ENCODE assay signal across 18 mouse cellular contexts in the genomic region with DNA sequence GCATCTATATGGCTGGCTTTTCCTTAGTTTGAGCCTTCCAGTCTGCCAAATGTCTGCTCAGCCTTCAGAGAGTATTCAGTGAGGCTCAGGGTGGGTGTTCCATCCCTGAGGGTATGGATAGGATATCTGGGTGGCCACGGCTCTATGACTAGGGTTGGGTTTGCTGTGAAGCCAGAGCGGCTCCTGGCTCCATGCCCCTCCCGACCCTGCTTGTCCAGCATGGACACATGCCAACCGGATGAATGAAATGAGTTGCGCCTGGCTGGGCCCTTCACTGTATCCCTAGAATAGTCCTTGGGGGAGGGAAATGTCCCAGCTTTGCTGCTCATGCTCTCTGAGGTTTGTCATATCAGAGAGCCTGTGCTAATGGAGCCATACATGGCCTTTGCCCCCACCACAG. TPM values are rescaled to one million over a fixed set of nuclear protein-coding genes. Genes with fewer than 3 reads are reported as not detected.
A peak's percentile ranks its signal among the peaks of the same experiment; 100 is the strongest.
DNase-seq lines count a peak whose midpoint lies in the region; ATAC-seq and TF ChIP-seq lines count a peak whose summit lies in the region.
"Had no signal": no experiment of that assay in that cellular context is flagged by ENCODE, and none has a peak within 500 bp of the region (broad histone marks: within the 10 kb centered on the region; RNA-seq: fewer than 3 reads in every experiment).

No protein-coding gene starts in this region.

- no peak for TF ChIP-seq CTCF in lung, adult 2 months (IDR thresholded peaks at IDR 0.05; ENCODE audit: insufficient read depth, low read length)
- TF ChIP-seq CTCF in brain, embryonic 14.5 days (IDR thresholded peaks at IDR 0.05; ENCODE audit: borderline replicate concordance, extremely low read depth, insufficient read depth, insufficient read length): no peak

- TF ChIP-seq POLR2A in lung, adult 2 months (IDR thresholded peaks at IDR 0.05; ENCODE audit: borderline replicate concordance, extremely low read depth, low read depth, low read length): no peak
- no peak for TF ChIP-seq POLR2A in brain, embryonic 14.5 days (IDR thresholded peaks at IDR 0.05; ENCODE audit: borderline replicate concordance, extremely low read depth, insufficient read depth, insufficient read length, poor library complexity, severe bottlenecking)

- peaks cover 7% of the 10 kb centered on the region; the same call in 1 of the 2 replicates for H3K4me1 ChIP-seq in forebrain, embryonic 16.5 days (replicated peaks; ENCODE audit: control insufficient read depth, insufficient read depth, low read length)
- no peaks in the 10 kb centered on the region for H3K4me1 ChIP-seq in forebrain, embryonic 12.5 days
- peaks cover 2% of the 10 kb centered on the region; the same call in 1 of the 2 replicates for H3K4me1 ChIP-seq in hindbrain, embryonic 16.5 days (ENCODE audit: control insufficient read depth, insufficient read depth, low read depth, low read length)
- H3K4me1 ChIP-seq in hindbrain, embryonic 13.5 days (replicated peaks): no peaks in the 10 kb centered on the region
- no peaks in the 10 kb centered on the region for H3K4me1 ChIP-seq in lung, adult 2 months (ENCODE audit: control insufficient read depth, insufficient read depth, low read length)
- H3K4me1 ChIP-seq: midbrain, embryonic 15.5 days had no signal

- no peaks in the 10 kb centered on the region for H3K36me3 ChIP-seq in forebrain, embryonic 16.5 days (ENCODE audit: control insufficient read depth, insufficient read depth)
- no peaks in the 10 kb centered on the region for H3K36me3 ChIP-seq in forebrain, embryonic 12.5 days (replicated peaks)
- H3K36me3 ChIP-seq in hindbrain, embryonic 16.5 days (ENCODE audit: control insufficient read depth, insufficient read depth, low read length): no peaks in the 10 kb centered on the region
- no peaks in the 10 kb centered on the region for H3K36me3 ChIP-seq in hindbrain, embryonic 13.5 days
- H3K36me3 ChIP-seq: embryonic facial prominence, embryonic 13.5 days; limb, embryonic 10.5 days; midbrain, embryonic 15.5 days had no signal

- no peak overlapping the region for H3K27ac ChIP-seq in forebrain, embryonic 16.5 days (ENCODE audit: low read length)
- no peak overlapping the region for H3K27ac ChIP-seq in forebrain, embryonic 12.5 days
- H3K27ac ChIP-seq in hindbrain, embryonic 16.5 days (ENCODE audit: low read depth, low read length): no peak overlapping the region
- no peak overlapping the region for H3K27ac ChIP-seq in hindbrain, embryonic 13.5 days
- H3K27ac ChIP-seq: embryonic facial prominence, embryonic 13.5 days; limb, embryonic 10.5 days; midbrain, embryonic 15.5 days; stomach, postnatal 0 days had no signal

- no peak overlapping the region for H3K4me3 ChIP-seq in forebrain, embryonic 16.5 days (replicated peaks; ENCODE audit: low read length)
- no peak overlapping the region for H3K4me3 ChIP-seq in forebrain, embryonic 12.5 days (replicated peaks)
- no peak overlapping the region for H3K4me3 ChIP-seq in hindbrain, embryonic 16.5 days (ENCODE audit: low read length)
- no peak overlapping the region for H3K4me3 ChIP-seq in hindbrain, embryonic 13.5 days
- H3K4me3 ChIP-seq in lung, adult 2 months (replicated peaks; ENCODE audit: extremely low read depth, low read depth, low read length): no peak overlapping the region
- H3K4me3 ChIP-seq: embryonic facial prominence, embryonic 13.5 days; limb, embryonic 10.5 days; midbrain, embryonic 15.5 days had no signal

- no peak overlapping the region for H3K9ac ChIP-seq in forebrain, embryonic 16.5 days (replicated peaks; ENCODE audit: low read depth, low read length)
- no peak overlapping the region for H3K9ac ChIP-seq in forebrain, embryonic 12.5 days
- no peak overlapping the region for H3K9ac ChIP-seq in hindbrain, embryonic 16.5 days (ENCODE audit: low read depth, low read length)
- no peak overlapping the region for H3K9ac ChIP-seq in hindbrain, embryonic 13.5 days
- H3K9ac ChIP-seq: embryonic facial prominence, embryonic 13.5 days; liver, postnatal 0 days; midbrain, embryonic 15.5 days had no signal

- peak; percentile 8 for DNase-seq in lung, postnatal 36 days
- DNase-seq in lung, adult 2 months: no peak
- DNase-seq in brain, embryonic 14.5 days (ENCODE audit: low read depth): peak; percentile 70
- DNase-seq: B cell, adult 2 months; cerebellum, adult 9-11 months; gastrocnemius, postnatal 25 days; heart, postnatal 36 days; kidney, adult 9 months; kidney, postnatal 36 days; liver, postnatal 0 days had no signal

- H3K9me3 ChIP-seq in forebrain, embryonic 16.5 days (ENCODE audit: control insufficient read depth, low read length): no peaks in the 10 kb centered on the region
- no peaks in the 10 kb centered on the region for H3K9me3 ChIP-seq in forebrain, embryonic 12.5 days
- H3K9me3 ChIP-seq in hindbrain, embryonic 16.5 days (ENCODE audit: control insufficient read depth, low read length): no peaks in the 10 kb centered on the region
- no peaks in the 10 kb centered on the region for H3K9me3 ChIP-seq in hindbrain, embryonic 13.5 days
- H3K9me3 ChIP-seq: embryonic facial prominence, embryonic 13.5 days; limb, embryonic 10.5 days; midbrain, embryonic 15.5 days had no signal

- no peaks in the 10 kb centered on the region for H3K27me3 ChIP-seq in forebrain, embryonic 16.5 days (replicated peaks; ENCODE audit: control insufficient read depth, insufficient read depth, low read length)
- peaks cover 14% of the 10 kb centered on the region; the same call in 1 of the 2 replicates for H3K27me3 ChIP-seq in forebrain, embryonic 12.5 days
- H3K27me3 ChIP-seq in hindbrain, embryonic 16.5 days (replicated peaks; ENCODE audit: control insufficient read depth, insufficient read depth, low read length): no peaks in the 10 kb centered on the region
- peaks cover 49% of the 10 kb centered on the region for H3K27me3 ChIP-seq in hindbrain, embryonic 13.5 days
- H3K27me3 ChIP-seq: embryonic facial prominence, embryonic 13.5 days; midbrain, embryonic 15.5 days had no signal

- H3K4me2 ChIP-seq in forebrain, embryonic 16.5 days (ENCODE audit: low read length): no peak overlapping the region
- H3K4me2 ChIP-seq in forebrain, embryonic 12.5 days: no peak overlapping the region
- no peak overlapping the region for H3K4me2 ChIP-seq in hindbrain, embryonic 16.5 days (ENCODE audit: low read length)
- H3K4me2 ChIP-seq in hindbrain, embryonic 13.5 days: no peak overlapping the region
- H3K4me2 ChIP-seq: embryonic facial prominence, embryonic 13.5 days; midbrain, embryonic 15.5 days had no signal

- WGBS in forebrain, embryonic 16.5 days: 57% methylated on average over 5 of the region's 5 CpGs
- WGBS in forebrain, embryonic 12.5 days: 79% methylated on average over 5 of the region's 5 CpGs
- WGBS in hindbrain, embryonic 16.5 days: 61% methylated on average over 5 of the region's 5 CpGs
- 82% methylated on average over 5 of the region's 5 CpGs for WGBS in hindbrain, embryonic 13.5 days
- WGBS in lung, adult 2 months: 63% methylated on average over 5 of the region's 5 CpGs

- peak; percentile 75 for ATAC-seq in forebrain, embryonic 16.5 days
- ATAC-seq in forebrain, embryonic 12.5 days (ENCODE audit: low FRiP score): no peak
- 0 out of 2 replicates have a peak, but pooled peaks have one; percentile 48 for ATAC-seq in hindbrain, embryonic 16.5 days
- ATAC-seq in hindbrain, embryonic 13.5 days (ENCODE audit: low FRiP score): no peak
- ATAC-seq: liver, postnatal 0 days; midbrain, embryonic 15.5 days had no signal

RNA-seq across cellular contexts. Expression of a gene that starts 38.5 kb away (rescaled TPM):
- polyA plus RNA-seq in forebrain, embryonic 16.5 days (2015; fragmentation: Nextera tagmentation; extraction: Ambion mirVana): 6.0 and 8.0 TPM in 2 replicates
- 4.0 and 4.9 TPM in 2 replicates for polyA plus RNA-seq in forebrain, embryonic 12.5 days (2016; fragmentation: Nextera tagmentation; extraction: Ambion mirVana)
- polyA plus RNA-seq in hindbrain, embryonic 16.5 days (2015; fragmentation: Nextera tagmentation; extraction: Ambion mirVana): 13.0 and 16.1 TPM in 2 replicates
- 8.0 TPM in 2 replicates for polyA plus RNA-seq in hindbrain, embryonic 13.5 days (2015; fragmentation: Nextera tagmentation; extraction: Ambion mirVana)
- polyA plus RNA-seq in lung, adult 2 months (2012; rRNA removed): 14.3 and 18.2 TPM in 2 replicates
- 6.8 and 8.5 TPM in 2 replicates for polyA plus RNA-seq in brain, embryonic 14.5 days (2012; rRNA removed)

Comparison
In these comparisons a context has a peak if more than half of its experiments do, and no peak if none do; other contexts are left out.
1. ATAC-seq: peak in forebrain, embryonic 16.5 days (single experiment) and hindbrain, embryonic 16.5 days (single experiment); none in forebrain, embryonic 12.5 days (single experiment) and hindbrain, embryonic 13.5 days (single experiment).